Mouse (Mus musculus) v-Abl transformed pro-B cells (cell line): Measurements from ENCODE around the gene Nudt19.

Source experiments
- in situ Hi-C, 2 experiments: fragments of 400-800 bp; cut with MboI; formaldehyde crosslinking; loops; one replicate each; pipeline ENCODE4 v1.15.1; 2025; ENCODE audit not compliant: unreplicated experiment in 2 of 2

The Nudt19 gene

GRCm38 (mm10) chr7:35530544-35530943 is 25.6 kb downstream of the Nudt19 start:
- in situ Hi-C loops, result loop anchor here in 1 of 2 experiments (25.0 kb wide), 1 partner anchor 1832 kb away; no protein-coding TSS in a partner anchor

DNA sequence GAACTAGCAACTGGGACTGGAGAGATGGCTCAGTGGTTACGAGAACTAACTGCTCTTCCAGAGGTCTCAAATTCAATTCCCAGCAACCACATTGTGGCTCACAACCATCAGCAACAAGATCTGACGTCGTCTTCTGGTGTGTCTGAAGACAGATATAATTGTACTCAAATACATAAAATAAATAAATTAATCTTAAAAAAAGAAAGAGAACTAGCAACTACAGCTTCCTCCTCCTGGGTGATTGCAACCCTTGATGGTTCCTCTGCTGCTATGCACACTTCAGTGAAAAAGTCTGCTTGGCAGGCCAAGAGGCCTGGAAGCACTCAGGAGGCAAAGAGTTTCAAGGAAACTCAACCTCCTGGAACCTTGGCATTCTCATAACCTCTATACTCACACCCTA is 26.1 kb downstream of the Nudt19 start:
- in situ Hi-C loops, result loop anchor here in 1 of 2 experiments (25.0 kb wide), 1 partner anchor 1832 kb away; no protein-coding TSS in a partner anchor

- in situ Hi-C loops, result loop anchor here in 1 of 2 experiments (25.0 kb wide), 1 partner anchor 1836 kb away; no protein-coding TSS in a partner anchor
Observed at GRCm38 (mm10) chr7:35526795-35527194, 29.3 kb downstream of the Nudt19 start.

- in situ Hi-C loops, result no loop called here
Observed at GRCm38 (mm10) chr7:35501995-35502394, 54.1 kb downstream of the Nudt19 start.

GRCm38 (mm10) chr7:35497516-35497915 is 58.6 kb downstream of the Nudt19 start:
- in situ Hi-C loops, result no loop called here
